Mouse (Mus musculus) hindbrain, embryonic 14.5 days (tissue): Measurements from ENCODE around the gene Vstm2l. TPM values are rescaled to one million over a fixed set of nuclear protein-coding genes. Genes with fewer than 3 reads are reported as not detected.

ENCODE experiments used
- ATAC-seq: fragments of 200-750 bp; cut with Nextera tagmentation; 2 replicates; pipeline ENCODE4 v1.8.0; 2017; ENCODE audit warnings: moderate number of reproducible peaks, mild to moderate bottlenecking, moderate TSS enrichment, moderate library complexity; ENCODE audit not compliant: low FRiP score
- DNase-seq: peaks from one replicate; pipeline ENCODE4 v3.0.0-alpha.2; 2015; ENCODE audit warnings: low spot score
- H3K27ac ChIP-seq: fragments of 300-500 bp; sonication (generic); 2 replicates; pipeline ENCODE4 v1.5.1; 2014; ENCODE audit warnings: mild to moderate bottlenecking, moderate library complexity
- H3K27me3 ChIP-seq: fragments of 300-500 bp; sonication (generic); 2 replicates; pipeline ENCODE4 v1.6.1; 2014; ENCODE audit warnings: mild to moderate bottlenecking, low read length, mixed read lengths; ENCODE audit not compliant: control insufficient read depth, insufficient read depth
- H3K36me3 ChIP-seq: fragments of 300-500 bp; sonication (generic); replicated peaks from 2 replicates; pipeline ENCODE4 v1.6.1; 2014; ENCODE audit not compliant: control insufficient read depth, insufficient read depth
- H3K4me1 ChIP-seq: fragments of 300-500 bp; sonication (generic); replicated peaks from 2 replicates; pipeline ENCODE4 v1.6.1; 2014; ENCODE audit warnings: antibody characterized with exemption, low read length, mixed read lengths; ENCODE audit not compliant: control insufficient read depth, insufficient read depth
- H3K4me2 ChIP-seq: fragments of 300-500 bp; sonication (generic); replicated peaks from 2 replicates; pipeline ENCODE4 v1.6.1; 2014; ENCODE audit warnings: mild to moderate bottlenecking, moderate library complexity
- H3K4me3 ChIP-seq: fragments of 300-500 bp; sonication (generic); replicated peaks from 2 replicates; pipeline ENCODE4 v1.5.1; 2014; ENCODE audit warnings: mild to moderate bottlenecking, low read length
- H3K9ac ChIP-seq: fragments of 300-500 bp; sonication (generic); 2 replicates; pipeline ENCODE4 v1.6.1; 2014
- H3K9me3 ChIP-seq: fragments of 300-500 bp; sonication (generic); 2 replicates; pipeline ENCODE4 v1.6.1; 2016; ENCODE audit warnings: low read length; ENCODE audit not compliant: control insufficient read depth
- WGBS: fragments of 180-500 bp; shearing (Covaris S2); extraction: QIAGEN DNeasy Blood & Tissue Kit; methylation state at CpG from one replicate; pipeline ENCODE4 v1.1.7; 2014; 5-methylcytosine and 5-hydroxymethylcytosine counted together
- polyA plus RNA-seq: library from polyadenylated mRNA; unstranded; fragments of >200 nt; fragmentation: Nextera tagmentation; extraction: Ambion mirVana; gene quantifications from 2 replicates; pipeline ENCODE4 v1.2.1, GENCODE M21; 2014

Gene Vstm2l
- polyA plus RNA-seq, 1 experiment from 2014 or later: 48.9 TPM

DNA sequence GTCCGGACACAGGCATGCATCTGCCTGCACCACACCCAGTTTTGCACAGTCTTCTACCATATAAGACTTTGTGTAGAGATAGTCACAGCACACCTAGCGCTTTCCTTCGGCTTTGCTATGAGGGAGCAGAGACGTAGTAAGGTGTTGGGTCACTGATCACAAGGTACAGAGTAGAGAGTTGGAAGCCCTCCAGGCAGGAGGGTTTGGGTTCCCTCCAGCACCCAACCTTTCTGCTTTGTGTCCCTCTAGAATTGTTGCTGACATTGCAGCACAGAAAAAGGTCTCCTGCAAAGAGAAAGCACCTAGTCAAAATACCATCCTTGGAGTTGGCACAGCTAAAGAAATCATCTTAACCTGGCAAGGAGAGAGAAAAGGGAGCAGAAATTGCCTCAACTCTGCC is 78.0 kb downstream of the Vstm2l start:
- WGBS: 93% methylated on average over 4 of the region's 4 CpGs

More for the DNA sequence above, 78.0 kb downstream of the Vstm2l start:
- H3K9me3 ChIP-seq: no peaks in the 10 kb centered on the region
- H3K27me3 ChIP-seq: no peaks in the 10 kb centered on the region
- no peak overlapping the region for H3K27ac ChIP-seq
- DNase-seq (no peak), ATAC-seq (no peak)
- peaks cover 26% of the 10 kb centered on the region for H3K4me1 ChIP-seq
- no peak overlapping the region for H3K4me3 ChIP-seq
- H3K9ac ChIP-seq: no peak overlapping the region
- no peak overlapping the region for H3K4me2 ChIP-seq
- peaks cover 27% of the 10 kb centered on the region for H3K36me3 ChIP-seq

Other genes with a start within 250 kb of the Vstm2l start
- gene Ctnnbl1, start 177.3 kb upstream of the Vstm2l start, polyA plus RNA-seq: 53.3 and 59.5 TPM in 2 replicates
- gene Tti1, start 113.8 kb downstream of the Vstm2l start, polyA plus RNA-seq: 15.6 and 17.3 TPM in 2 replicates
- gene Rprd1b, start 113.8 kb downstream of the Vstm2l start, polyA plus RNA-seq: 30.8 and 34.9 TPM in 2 replicates
- 5.5 and 6.1 TPM in 2 replicates for gene Tgm2, start 231.8 kb downstream of the Vstm2l start, polyA plus RNA-seq